Mouse (Mus musculus): ENCODE measurements around the gene Ubash3b. TPM values are rescaled to one million over a fixed set of nuclear protein-coding genes. Genes with fewer than 3 reads are reported as not detected.

Ubash3b gene
- total RNA-seq (2022): 1 to 10 TPM; 2.0 to 2.3 (median 2.1) TPM

- DNase-seq: no peak
Observed at GRCm38 (mm10) chr9:41161413-41161812, at the start of gene Ubash3b. Gene Ubash3b, minus strand, starts transcription at chr9:41161697.

GRCm38 (mm10) chr9:41207130-41208104 is 45.9 kb upstream of the Ubash3b start:
- DNase-seq: peak; percentile 87

DNA sequence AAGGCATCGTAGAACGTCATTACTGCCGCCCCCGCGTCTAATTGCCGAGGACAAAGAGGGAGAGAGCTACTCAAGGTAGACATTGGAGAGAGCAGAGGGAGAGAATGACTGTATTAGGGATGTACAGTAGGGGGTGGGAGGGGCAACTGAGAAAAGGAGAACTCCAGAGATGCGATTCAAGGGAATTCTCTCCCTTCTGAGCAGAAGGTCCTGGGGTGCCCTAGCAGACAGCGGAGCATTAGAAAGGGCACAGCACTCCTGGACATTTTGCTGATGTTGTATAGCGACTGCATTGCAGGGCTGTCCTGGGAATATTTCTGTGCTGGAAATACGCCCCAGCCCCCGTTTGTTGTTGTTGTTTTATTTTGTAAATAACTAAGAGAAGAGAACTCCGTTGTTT is 45.2 kb upstream of the Ubash3b start:
- no peak for DNase-seq

- DNase-seq: no peak
Observed at GRCm38 (mm10) chr9:41205267-41205666, 43.8 kb upstream of the Ubash3b start.

DNA sequence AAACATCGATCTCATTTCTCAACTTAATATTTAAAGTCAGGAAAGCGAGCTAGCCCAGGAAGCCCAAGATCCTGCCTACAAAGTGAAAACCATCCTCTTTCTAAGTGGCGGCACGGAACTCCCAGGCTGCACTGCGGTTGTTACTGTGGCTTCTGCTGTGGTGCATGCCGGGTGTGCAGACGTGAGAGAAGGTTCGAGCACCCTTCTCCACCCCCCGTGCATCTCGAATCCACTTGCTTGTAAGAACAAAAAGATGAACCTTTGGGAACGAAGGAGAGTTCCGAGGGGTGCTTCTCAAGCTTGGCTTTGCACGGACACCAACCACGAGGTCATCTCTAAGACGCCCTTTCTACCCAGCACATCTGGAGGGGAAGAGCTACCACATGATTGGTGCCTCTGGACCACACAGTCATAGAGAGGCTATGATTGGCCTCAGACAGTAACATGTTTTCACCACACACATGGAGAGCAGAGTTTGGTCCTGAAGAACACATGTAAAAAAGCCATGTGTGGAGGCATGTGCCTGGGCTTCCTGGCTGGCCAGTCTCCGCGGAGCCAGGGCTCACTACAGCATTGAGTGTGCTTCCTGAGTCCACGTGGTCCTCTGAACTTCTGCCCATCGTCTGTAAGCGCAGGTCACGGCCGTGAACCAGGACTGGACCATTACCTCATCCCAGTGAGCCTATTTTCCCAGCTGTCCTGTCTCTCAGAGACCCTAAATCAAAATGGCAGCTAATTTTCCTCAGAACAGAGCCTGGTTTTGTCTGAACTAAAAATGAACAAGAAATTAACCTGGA is 38.2 kb upstream of the Ubash3b start:
- no peak for DNase-seq

DNA sequence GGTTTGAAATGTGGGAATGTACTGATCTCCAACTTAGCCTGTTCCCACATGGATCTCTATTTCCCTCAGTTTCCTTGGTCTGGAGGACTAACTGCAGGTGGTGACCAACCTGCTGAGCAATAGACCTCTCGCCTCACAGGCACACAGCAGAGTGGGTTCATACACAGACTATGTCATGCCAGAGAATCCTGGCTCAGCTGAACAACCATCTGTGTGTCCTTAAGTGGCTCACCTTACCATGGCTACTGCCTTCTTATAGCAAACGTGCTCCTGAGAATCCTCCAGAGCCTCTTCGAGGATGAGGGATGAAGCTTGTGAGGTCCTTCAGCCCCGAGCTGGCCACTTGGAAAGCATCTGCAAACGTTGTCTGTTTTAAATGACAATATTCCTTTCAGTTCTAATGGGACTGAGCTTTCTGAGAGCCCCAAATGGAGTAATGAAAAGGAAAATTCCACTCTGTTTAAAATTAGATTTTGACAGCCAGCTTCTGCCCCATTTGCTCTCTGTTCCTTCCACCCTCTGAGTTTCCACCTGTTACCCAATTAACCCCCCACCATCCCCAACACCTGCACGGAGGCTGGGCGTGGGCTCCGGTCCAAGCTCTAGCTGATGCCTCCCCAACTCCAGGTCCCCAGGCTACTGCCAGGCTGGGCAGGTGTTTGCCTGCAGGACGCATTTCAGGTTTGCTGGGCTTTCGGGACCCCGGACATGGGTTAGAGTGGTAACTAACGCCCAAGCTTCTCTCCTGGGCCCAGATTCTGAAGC is 37.2 kb upstream of the Ubash3b start:
- DNase-seq: no peak

GRCm38 (mm10) chr9:41195742-41196311 is 34.3 kb upstream of the Ubash3b start:
- DNase-seq: no peak

- no peak for DNase-seq
Observed at GRCm38 (mm10) chr9:41191651-41192210, 30.2 kb upstream of the Ubash3b start.

DNA sequence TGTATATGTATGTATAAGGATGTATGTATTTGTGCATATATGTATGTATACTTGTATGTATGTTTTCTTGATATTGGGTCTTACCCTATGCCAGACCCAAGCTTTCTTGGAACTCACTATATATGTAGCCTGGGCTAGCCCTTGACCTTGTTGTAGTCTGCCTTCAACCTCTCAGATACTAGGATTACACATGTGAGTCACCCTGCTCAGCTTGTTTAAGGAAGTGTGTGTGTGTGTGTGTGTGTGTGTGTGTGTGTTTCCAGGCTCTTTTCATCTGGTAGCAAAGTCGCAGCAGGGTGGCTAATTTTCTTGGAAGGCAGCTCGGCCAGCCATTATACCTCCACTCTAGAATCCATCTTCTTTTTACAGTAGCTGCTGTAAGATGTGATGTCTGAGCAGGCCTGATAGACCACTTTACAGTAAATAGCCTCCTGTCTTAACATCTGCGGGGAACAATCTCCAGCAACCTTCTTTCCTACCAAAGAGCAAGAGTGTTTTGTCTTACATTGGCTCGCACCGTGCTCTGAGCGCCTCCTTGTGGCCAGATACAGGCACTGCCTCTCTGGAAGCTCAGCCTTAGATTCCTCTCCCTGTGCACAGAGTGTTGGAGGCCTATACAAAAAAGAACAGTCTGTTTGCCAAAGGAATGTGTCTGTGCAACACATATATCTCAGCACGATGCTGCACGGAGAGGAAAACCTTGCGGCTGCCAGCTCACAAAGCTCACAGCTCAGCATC is 29.4 kb upstream of the Ubash3b start:
- peak; percentile 31 for DNase-seq

GRCm38 (mm10) chr9:41187939-41188338 is 26.4 kb upstream of the Ubash3b start:
- DNase-seq: no peak

GRCm38 (mm10) chr9:41187498-41187897 is 26.0 kb upstream of the Ubash3b start:
- DNase-seq: no peak

DNA sequence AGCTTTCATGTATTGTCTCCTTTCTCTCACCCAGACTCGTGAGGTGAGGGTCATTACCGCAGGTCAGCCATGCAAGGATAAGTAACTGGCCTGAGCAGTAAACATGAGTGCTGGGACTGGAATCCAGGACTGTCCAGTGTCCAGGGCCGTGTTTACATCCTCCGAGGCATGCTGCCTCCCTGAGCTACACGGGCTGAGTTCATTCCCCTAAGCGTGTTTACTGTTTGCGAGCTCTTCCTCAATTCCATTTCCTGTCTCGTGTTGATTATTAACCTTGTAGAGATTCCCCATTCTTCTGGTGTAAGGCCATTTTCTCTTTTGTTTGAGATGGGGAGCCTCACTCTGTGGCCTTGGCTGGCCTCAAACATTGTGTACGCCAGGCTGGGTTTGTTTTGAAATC is 23.8 kb upstream of the Ubash3b start:
- no peak for DNase-seq

DNA sequence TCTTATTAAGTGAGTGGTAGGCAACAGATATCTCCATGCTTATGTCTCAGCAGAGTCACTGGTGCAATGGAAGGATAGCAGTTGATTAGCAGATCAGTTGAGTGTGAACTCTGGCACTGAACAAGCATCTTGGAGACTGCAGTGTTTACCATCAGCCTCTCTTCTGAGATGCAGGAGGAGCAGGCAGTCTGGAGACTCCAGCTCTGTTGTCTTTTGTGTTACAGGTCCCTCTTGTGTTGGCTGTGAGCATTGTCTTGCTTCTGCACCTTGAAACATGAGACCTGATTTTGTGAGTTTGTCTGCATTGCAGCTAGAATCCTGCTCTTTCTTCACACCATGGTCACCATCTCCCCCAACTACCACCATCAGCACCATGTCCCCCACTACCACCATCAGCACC is 21.1 kb upstream of the Ubash3b start:
- DNase-seq: no peak

- no peak for DNase-seq
Observed at GRCm38 (mm10) chr9:41181803-41182202, 20.3 kb upstream of the Ubash3b start.

DNA sequence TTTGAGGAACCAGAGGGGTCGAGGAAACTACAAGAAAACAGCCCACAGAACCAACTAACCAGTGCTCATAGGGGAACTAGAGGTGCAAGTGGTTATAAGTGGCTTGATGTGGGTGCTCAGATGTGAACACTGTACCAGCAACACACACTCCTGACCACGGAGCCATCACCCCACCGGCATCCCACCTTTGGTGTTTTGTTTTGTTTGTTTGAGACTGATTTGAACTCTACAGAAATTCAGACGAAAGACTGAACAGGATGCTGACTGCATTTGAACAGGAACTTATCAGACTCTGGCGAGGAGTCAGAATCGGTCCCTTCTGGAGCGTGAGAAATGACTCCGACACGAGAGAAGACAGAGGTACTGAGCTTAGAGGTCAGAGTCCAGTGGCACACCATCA is 19.9 kb upstream of the Ubash3b start:
- DNase-seq: no peak

GRCm38 (mm10) chr9:41179056-41179455 is 17.6 kb upstream of the Ubash3b start:
- DNase-seq: peak; percentile 25

- DNase-seq: no peak
Observed at GRCm38 (mm10) chr9:41173158-41173557, 11.7 kb upstream of the Ubash3b start.

GRCm38 (mm10) chr9:41172426-41172825 is 10.9 kb upstream of the Ubash3b start:
- no peak for DNase-seq

- DNase-seq: no peak
Observed at GRCm38 (mm10) chr9:41170026-41170425, 8.5 kb upstream of the Ubash3b start.

GRCm38 (mm10) chr9:41168656-41169055 is 7.2 kb upstream of the Ubash3b start:
- DNase-seq: no peak

GRCm38 (mm10) chr9:41168206-41168605 is 6.7 kb upstream of the Ubash3b start:
- DNase-seq: no peak

All from adrenal gland, adult 8-10 months (tissue).